Mouse (Mus musculus): ENCODE results near the gene Sh3pxd2a.
A peak's percentile ranks its signal among the peaks of the same experiment; 100 is the strongest.

The Sh3pxd2a gene

GRCm38 (mm10) chr19:47439726-47440434 is 24.3 kb downstream of the Sh3pxd2a start:
- no peak for DNase-seq (ENCODE audit: low read depth, low spot score)

- no peak for DNase-seq (ENCODE audit: low read depth, low spot score)
Measured at GRCm38 (mm10) chr19:47438445-47438844, 25.8 kb downstream of the Sh3pxd2a start.

GRCm38 (mm10) chr19:47437040-47437439 is 27.2 kb downstream of the Sh3pxd2a start:
- no peak for DNase-seq (ENCODE audit: low read depth, low spot score)

GRCm38 (mm10) chr19:47436236-47436635 is 28.0 kb downstream of the Sh3pxd2a start:
- no peak for DNase-seq (ENCODE audit: low read depth, low spot score)

DNA sequence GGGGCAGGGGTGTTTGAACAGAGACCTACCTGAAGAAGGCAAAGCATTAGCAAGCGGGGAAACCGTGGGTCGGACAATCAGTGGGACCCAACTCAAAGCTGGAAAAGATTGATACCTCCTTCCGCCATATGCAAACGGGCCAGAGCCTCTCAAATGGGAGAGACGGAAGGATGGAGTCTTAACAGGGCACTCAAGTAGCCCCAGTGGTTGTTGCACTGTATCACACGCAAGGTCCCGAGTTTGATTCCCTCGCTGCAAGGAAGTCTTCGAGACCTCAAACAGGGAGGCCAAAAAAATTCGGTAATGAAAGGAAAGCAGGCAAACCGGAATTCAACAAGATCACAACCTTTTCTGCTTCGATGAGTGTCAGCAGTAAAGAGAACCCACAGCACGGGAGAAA is 29.5 kb downstream of the Sh3pxd2a start:
- DNase-seq (ENCODE audit: low read depth, low spot score) = peak; percentile 51

DNA sequence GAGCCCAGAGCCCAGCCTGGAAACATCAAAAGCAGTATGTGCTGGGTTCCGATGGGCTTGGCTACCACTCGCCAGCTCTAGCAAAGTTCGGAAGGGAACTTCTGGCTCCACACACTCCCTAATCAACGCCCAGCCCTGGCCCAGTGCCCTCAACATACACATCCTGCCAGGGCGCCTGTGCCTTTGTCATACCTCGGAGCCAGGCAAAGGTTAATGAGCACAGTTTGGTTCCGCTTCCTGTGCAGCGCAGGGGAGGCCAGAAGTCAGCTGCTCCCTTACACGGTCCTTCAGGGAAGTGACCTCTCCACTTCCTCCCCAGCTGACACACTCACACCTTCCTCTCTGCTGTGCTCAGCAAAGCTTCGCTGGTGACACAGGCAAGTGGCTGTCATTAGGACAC is 31.9 kb downstream of the Sh3pxd2a start:
- DNase-seq (ENCODE audit: low read depth, low spot score) = no peak

- DNase-seq (ENCODE audit: low read depth, low spot score) = no peak
Measured at GRCm38 (mm10) chr19:47431189-47431931, 32.8 kb downstream of the Sh3pxd2a start.

DNA sequence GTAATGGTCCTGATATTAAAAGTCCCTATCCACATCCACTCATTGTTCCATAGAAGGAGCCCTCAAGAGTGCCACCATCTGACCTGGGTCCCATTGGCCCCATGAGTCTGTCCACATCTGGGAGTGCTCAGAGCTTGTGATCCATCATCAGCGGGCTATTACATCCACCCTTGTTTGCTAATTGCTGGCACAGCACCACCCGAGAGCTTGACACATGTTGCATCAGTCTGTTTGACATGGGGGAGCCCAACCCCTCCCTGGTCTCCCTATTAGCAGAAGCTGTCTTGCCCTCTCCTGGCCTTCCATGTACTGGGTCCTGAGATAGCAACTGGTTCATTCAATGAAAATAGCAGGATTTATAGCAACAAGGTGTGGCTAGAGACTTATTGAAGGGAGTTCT is 34.0 kb downstream of the Sh3pxd2a start:
- no peak for DNase-seq (ENCODE audit: low read depth, low spot score)

- DNase-seq (ENCODE audit: low read depth, low spot score) = no peak
Measured at GRCm38 (mm10) chr19:47429245-47429644, 35.0 kb downstream of the Sh3pxd2a start.

- DNase-seq (ENCODE audit: low read depth, low spot score) = no peak
Measured at GRCm38 (mm10) chr19:47428794-47429193, 35.4 kb downstream of the Sh3pxd2a start.

DNA sequence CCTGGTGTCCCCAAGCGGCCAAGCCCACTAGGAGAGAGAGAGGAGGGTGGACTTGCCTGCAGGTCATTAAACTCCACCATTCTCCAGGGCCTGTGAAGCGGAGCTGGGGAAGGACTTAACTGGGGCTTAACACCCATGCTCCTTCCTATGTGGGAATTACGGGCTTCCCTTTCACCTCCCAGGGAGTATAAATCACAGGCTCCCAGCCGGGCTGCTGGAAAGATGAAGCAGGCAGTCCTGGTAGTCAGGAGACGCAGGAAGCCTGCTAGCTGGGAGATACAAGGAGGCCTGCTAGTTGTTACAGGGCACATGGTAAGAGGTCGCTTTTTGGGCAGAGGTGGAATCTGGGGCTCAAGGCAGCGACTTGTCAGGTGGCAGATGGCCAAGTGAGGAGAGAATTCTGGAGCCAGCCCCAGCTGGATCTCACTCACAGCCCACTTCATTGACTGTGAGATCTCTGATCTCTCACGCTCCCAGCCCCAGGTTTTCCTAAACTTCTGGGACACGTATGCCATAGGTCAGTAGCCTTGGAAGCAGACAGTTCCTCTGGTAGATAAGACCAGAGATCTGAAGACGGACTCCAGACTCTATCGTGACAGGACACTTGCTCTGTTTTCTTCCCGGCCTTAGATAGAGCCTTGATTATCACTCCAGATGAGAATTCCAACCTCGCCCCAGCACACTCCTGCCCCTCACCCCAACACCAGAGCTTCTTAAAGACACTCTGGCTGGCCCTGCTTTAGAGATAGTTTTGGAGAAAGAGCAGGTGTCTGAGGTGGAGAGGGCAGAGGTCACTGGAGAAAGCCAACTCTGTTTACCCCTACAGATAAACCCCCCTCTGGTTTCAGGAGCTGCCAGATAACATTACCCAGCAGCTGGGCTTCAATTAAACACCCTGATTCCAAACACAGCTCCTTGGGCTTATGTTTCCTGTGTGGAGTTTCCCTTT is 36.1 kb downstream of the Sh3pxd2a start:
- DNase-seq (ENCODE audit: low read depth, low spot score) = no peak

GRCm38 (mm10) chr19:47423632-47424031 is 40.6 kb downstream of the Sh3pxd2a start:
- DNase-seq (ENCODE audit: low read depth, low spot score) = no peak

DNA sequence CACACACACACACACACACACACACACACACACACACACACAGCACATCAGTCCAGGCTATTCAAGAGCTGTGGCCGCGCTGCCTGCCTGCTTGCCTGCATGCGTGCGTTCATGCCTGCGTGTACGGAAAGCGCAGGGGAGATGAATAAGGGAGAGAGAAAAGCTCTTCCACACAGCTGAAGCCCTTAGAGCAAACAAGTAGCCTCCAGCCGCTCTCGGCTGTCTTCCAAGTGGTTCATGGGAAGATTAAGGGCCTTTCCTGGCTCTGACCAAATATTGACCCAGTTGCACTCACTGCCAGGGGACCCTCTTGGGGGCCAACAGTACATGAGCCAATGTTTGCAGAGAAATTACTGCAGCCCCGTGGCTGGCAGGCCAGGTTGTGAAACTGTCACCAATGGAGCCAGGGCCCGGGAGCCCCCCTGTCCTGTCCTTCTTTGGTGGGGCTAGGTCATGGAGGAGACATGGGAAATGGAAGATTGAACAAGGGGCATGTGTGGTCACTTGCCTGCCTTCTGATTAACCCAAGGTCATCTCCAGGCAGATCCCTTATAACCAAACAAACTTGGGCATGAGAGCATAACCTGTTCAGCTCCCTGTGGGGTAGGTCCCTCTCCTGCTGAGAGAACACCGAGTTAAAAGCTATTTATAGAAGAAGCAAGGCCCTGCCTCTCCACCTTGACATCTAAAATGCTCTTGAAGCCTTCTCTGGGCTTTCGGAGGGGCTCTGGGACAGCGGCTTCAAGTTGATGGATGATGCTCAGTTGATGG is 42.9 kb downstream of the Sh3pxd2a start:
- DNase-seq (ENCODE audit: low read depth, low spot score) = no peak

- DNase-seq (ENCODE audit: low read depth, low spot score) = no peak
Measured at GRCm38 (mm10) chr19:47420539-47420938, 43.7 kb downstream of the Sh3pxd2a start.

GRCm38 (mm10) chr19:47419208-47419607 is 45.0 kb downstream of the Sh3pxd2a start:
- DNase-seq (ENCODE audit: low read depth, low spot score) = no peak

DNA sequence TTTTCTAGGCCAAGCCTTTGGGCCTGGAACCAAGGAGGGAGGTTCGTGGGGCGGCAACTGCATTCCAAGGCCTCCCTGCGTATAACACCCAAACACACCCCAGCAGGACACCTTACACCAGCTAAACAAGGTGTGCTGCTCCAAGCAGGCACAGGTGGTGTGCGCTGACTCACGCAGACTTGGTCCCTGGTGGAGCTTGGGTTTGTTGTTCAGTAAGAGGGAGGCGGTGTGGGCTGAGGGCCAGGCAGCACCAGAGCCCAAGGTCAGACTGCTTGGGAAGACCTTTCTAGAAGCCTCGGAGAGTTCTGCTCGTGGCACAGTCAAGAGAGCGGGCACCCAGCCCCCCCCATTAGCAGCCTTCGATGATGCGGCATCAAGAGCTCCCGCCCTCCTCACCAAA is 48.0 kb downstream of the Sh3pxd2a start:
- peak; percentile 68 for DNase-seq (ENCODE audit: low read depth, low spot score)

DNA sequence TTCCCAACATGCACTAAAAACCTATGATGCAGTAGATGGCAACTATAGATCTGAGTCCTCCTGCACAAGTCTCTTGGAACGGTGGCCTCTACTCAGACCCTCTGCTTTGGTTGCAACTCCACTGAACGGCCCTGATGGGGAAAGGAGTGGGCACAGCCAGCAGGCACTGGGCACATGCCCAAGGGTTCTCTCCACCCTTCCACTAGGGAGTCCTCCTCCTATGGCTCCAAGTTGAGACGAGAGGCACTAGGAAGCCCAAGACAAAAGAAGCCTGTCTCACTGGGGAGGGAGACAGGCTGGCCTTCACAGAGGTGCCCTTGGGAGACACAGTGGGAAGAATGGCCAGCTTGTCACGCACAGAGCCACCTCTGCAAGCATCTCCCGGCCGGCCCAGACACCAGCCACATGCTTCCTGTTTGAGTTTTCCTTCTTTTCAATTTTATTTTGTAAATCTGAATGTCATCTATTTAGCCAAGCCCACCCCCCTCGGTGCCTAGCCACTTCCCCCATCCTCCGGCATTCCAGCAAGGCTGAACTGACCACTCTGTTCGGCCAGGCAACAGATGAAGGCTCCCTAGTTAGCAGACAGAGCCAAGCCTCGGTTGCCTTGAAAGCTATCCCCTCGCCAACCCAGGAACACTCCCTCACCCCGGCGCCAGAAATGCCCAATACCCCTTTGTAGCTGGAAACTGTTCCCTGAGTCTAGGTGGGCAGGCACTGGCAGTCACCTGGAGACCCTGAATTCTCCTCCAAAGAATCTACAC is 49.9 kb downstream of the Sh3pxd2a start:
- no peak for DNase-seq (ENCODE audit: low read depth, low spot score)

- no peak for DNase-seq (ENCODE audit: low read depth, low spot score)
Measured at GRCm38 (mm10) chr19:47413458-47414005, 50.7 kb downstream of the Sh3pxd2a start.

DNA sequence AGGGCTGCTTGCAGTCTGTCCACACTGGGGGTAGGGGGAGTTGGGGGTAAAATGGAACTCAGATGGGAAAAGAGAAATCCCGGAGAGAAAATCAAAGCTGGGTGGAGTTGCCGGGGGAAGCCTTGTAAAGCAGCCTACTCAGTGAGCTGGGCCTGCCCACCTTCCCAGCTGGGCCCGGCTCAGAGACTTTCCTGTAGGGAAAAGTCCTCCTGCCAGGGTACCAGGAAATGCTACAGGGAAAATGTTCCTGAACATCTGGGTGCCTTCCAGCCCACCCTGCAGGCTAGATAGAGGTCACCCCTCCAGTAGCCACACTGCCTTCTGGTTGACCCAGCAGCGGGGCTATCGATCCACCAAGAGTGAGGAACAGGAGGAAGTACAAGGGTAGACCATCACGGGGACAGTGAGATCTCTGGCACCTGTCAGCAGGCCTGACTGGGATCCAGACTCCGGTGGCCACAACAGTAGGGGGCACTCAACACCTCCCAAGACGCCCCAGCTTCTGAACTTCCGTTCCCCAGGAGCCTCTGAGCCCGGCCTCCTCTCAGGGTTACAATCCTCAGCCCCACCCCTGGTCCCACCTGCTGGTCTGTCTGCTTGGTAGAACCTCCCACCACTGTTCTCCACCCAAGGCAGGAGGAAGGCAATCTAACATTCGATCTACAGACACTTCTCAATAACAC is 51.5 kb downstream of the Sh3pxd2a start:
- DNase-seq (ENCODE audit: low read depth, low spot score) = peak; percentile 76

GRCm38 (mm10) chr19:47410301-47410700 is 53.9 kb downstream of the Sh3pxd2a start:
- no peak for DNase-seq (ENCODE audit: low read depth, low spot score)
